Mouse (Mus musculus) cortical plate, adult 2 months (tissue): Measurements from ENCODE around the gene Gm8113.
"Not testable (repeated sequence)": the region's sequence is repeated elsewhere in the genome, so short reads cannot be mapped to it uniquely, and the experiment has no call there.

Source experiments
- CTCF ChIP-seq: fragments of 200-500 bp; IDR thresholded peaks from 2 replicates; pipeline ENCODE4 v1.5.1; 2011; ENCODE audit warnings: mild to moderate bottlenecking, control low read depth, low read length; ENCODE audit not compliant: insufficient read depth; ENCODE audit errors: extremely low read depth
- POLR2A ChIP-seq: fragments of 200-500 bp; IDR thresholded peaks from 2 replicates; pipeline ENCODE4 v1.6.1; 2011; ENCODE audit warnings: mild to moderate bottlenecking, low read length, control low read depth; ENCODE audit not compliant: insufficient read depth; ENCODE audit errors: extremely low read depth

GRCm38 (mm10) chr14:43877789-43878188 is 47.4 kb upstream of the Gm8113 start:
- not testable (repeated sequence) for TF ChIP-seq CTCF, POLR2A
